Mouse (Mus musculus) myocyte (in vitro differentiated cells): ENCODE data around the gene Cela1. TPM values are rescaled to one million over a fixed set of nuclear protein-coding genes. Genes with fewer than 3 reads are reported as not detected.

Source experiments
- H3K27me3 ChIP-seq: one replicate; pipeline ENCODE4 v1.6.1; 2011; ENCODE audit not compliant: control insufficient read depth, insufficient read depth, insufficient read length
- H3K36me3 ChIP-seq: one replicate; pipeline ENCODE4 v1.6.1; 2011; ENCODE audit not compliant: control insufficient read depth, insufficient read depth
- H3K4me2 ChIP-seq: one replicate; pipeline ENCODE4 v1.6.1; 2011; ENCODE audit warnings: low read depth, control low read depth
- H3K4me3 ChIP-seq: one replicate; pipeline ENCODE4 v1.5.1; 2011; ENCODE audit warnings: mild to moderate bottlenecking, control low read depth, moderate library complexity
- H3K79me2 ChIP-seq: one replicate; pipeline ENCODE4 v1.6.1; 2011; ENCODE audit not compliant: control insufficient read depth, insufficient read depth
- H3ac ChIP-seq: one replicate; pipeline ENCODE4 v1.6.1; 2011; ENCODE audit not compliant: control insufficient read depth, insufficient read length
- CEBPB ChIP-seq: IDR thresholded peaks from 2 replicates; pipeline ENCODE4 v1.6.1; 2011; ENCODE audit warnings: mild to moderate bottlenecking, moderate library complexity; ENCODE audit not compliant: poor library complexity, insufficient read depth, severe bottlenecking
- E2F4 ChIP-seq: IDR thresholded peaks from one replicate; pipeline ENCODE4 v1.6.1; 2011; ENCODE audit warnings: mild to moderate bottlenecking, control low read depth, moderate library complexity; ENCODE audit not compliant: insufficient read depth
- MAX ChIP-seq: IDR thresholded peaks from one replicate; pipeline ENCODE4 v1.6.1; 2011; ENCODE audit warnings: low read depth, mild to moderate bottlenecking, control low read depth
- MYOD1 ChIP-seq, 3 experiments: IDR thresholded peaks; one replicate each; pipeline ENCODE4 v1.6.1; 2011; ENCODE audit warnings: control low read depth in 2 of 3, low read depth in 2 of 3, mild to moderate bottlenecking in 2 of 3, moderate library complexity in 1 of 3; ENCODE audit not compliant: insufficient read length in 2 of 3, control insufficient read depth in 1 of 3
- MYOG ChIP-seq, 3 experiments: IDR thresholded peaks; one replicate each; pipeline ENCODE4 v1.6.1; 2011; ENCODE audit warnings: control low read depth in 2 of 3, low read depth in 2 of 3, mild to moderate bottlenecking in 2 of 3; ENCODE audit not compliant: insufficient read length in 2 of 3, control insufficient read depth in 1 of 3, insufficient read depth in 1 of 3
- POLR2A ChIP-seq: IDR thresholded peaks from one replicate; pipeline ENCODE4 v1.6.1; 2011; ENCODE audit warnings: low read depth, mild to moderate bottlenecking, control low read depth, moderate library complexity; ENCODE audit not compliant: insufficient read length
- POLR2AphosphoS2 ChIP-seq: IDR thresholded peaks from one replicate; pipeline ENCODE4 v1.6.1; 2011; ENCODE audit warnings: low read depth, control low read depth; ENCODE audit not compliant: insufficient read length
- REST ChIP-seq: IDR thresholded peaks from one replicate; pipeline ENCODE4 v1.6.1; 2011; ENCODE audit warnings: mild to moderate bottlenecking, control low read depth, moderate library complexity; ENCODE audit not compliant: insufficient read depth, insufficient read length
- SRF ChIP-seq: IDR thresholded peaks from one replicate; pipeline ENCODE4 v1.6.1; 2011; ENCODE audit warnings: low read depth; ENCODE audit not compliant: control insufficient read depth, insufficient read length
- TCF12 ChIP-seq: IDR thresholded peaks from one replicate; pipeline ENCODE4 v1.6.1; 2011; ENCODE audit warnings: mild to moderate bottlenecking, control low read depth; ENCODE audit not compliant: poor library complexity, insufficient read depth, severe bottlenecking
- TCF3 ChIP-seq: IDR thresholded peaks from one replicate; pipeline ENCODE4 v1.6.1; 2011; ENCODE audit warnings: low read depth, control low read depth; ENCODE audit not compliant: insufficient read length
- USF1 ChIP-seq: IDR thresholded peaks from one replicate; pipeline ENCODE4 v1.6.1; 2011; ENCODE audit warnings: low read depth, mild to moderate bottlenecking, control low read depth, moderate library complexity
- polyA plus RNA-seq: library from polyadenylated mRNA; unstranded; fragments of >200 nt; fragmentation: generic; extraction: Trizol; gene quantifications from one replicate; pipeline ENCODE4 v1.2.1, GENCODE M21; 2012; ENCODE audit warnings: missing spikeins

Cela1 gene
- polyA plus RNA-seq, 1 experiment, result 23.5 TPM

GRCm38 (mm10) chr15:100667420-100667819 lies 20.3 kb downstream of the Cela1 start:
- Histone ChIP-seq H3K4me3 (no peak overlapping the region), H3K36me3 (no peaks in the 10 kb centered on the region), H3K4me2 (no peak overlapping the region), H3ac (no peak overlapping the region), H3K79me2 (no peaks in the 10 kb centered on the region), H3K27me3 (peaks cover 32% of the 10 kb centered on the region)
- TF ChIP-seq SRF, result no peak
- TF ChIP-seq MAX, result no peak
- TF ChIP-seq USF1, result no peak
- no peak for TF ChIP-seq MYOD1 (IDR thresholded peaks at IDR 0.05; ENCODE audit: control insufficient read depth in 1 of 3, insufficient read length in 2 of 3, low read depth in 2 of 3)
- TF ChIP-seq TCF3, result no peak
- no peak for TF ChIP-seq REST
- TF ChIP-seq POLR2AphosphoS2, result no peak
- no peak for TF ChIP-seq TCF12
- no peak for TF ChIP-seq MYOG (IDR thresholded peaks at IDR 0.05; ENCODE audit: control insufficient read depth in 1 of 3, insufficient read depth in 1 of 3, insufficient read length in 2 of 3, low read depth in 2 of 3)
- no peak for TF ChIP-seq CEBPB
- no peak for TF ChIP-seq POLR2A
- no peak for TF ChIP-seq E2F4

DNA sequence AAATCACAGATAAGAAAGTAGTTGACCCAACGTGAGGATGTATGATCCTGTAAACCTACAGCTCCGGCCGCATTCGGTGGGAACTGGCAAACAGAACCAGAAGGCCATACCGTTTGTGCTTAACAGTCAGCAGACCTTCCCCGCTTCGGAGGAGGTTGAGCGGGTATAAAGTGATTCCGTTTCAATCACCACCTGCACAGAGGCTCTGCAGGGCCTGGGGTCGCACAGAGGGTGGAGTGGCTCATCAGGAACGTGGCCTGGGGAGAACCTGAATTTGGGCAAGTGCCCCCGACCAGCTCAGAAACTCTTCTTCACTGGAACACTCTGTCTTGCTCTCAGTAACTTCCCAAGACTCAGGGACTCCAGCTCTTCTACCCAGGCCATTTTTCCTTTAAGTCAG lies 20.9 kb downstream of the Cela1 start:
- no peaks in the 10 kb centered on the region for H3K36me3 ChIP-seq
- H3ac ChIP-seq, result no peak overlapping the region
- peaks cover 32% of the 10 kb centered on the region for H3K27me3 ChIP-seq
- no peak overlapping the region for H3K4me3 ChIP-seq
- no peak for TF ChIP-seq USF1
- TF ChIP-seq MAX, result no peak
- no peak for TF ChIP-seq SRF
- TF ChIP-seq CEBPB, result no peak
- no peak for TF ChIP-seq POLR2AphosphoS2
- no peak for TF ChIP-seq TCF12
- TF ChIP-seq E2F4, result no peak
- TF ChIP-seq REST, result no peak
- no peak for TF ChIP-seq MYOD1 (IDR thresholded peaks at IDR 0.05; ENCODE audit: control insufficient read depth in 1 of 3, insufficient read length in 2 of 3, low read depth in 2 of 3)
- no peak for TF ChIP-seq TCF3
- TF ChIP-seq POLR2A, result no peak
- TF ChIP-seq MYOG (IDR thresholded peaks at IDR 0.05; ENCODE audit: control insufficient read depth in 1 of 3, insufficient read depth in 1 of 3, insufficient read length in 2 of 3, low read depth in 2 of 3), result no peak
- no peaks in the 10 kb centered on the region for H3K79me2 ChIP-seq
- H3K4me2 ChIP-seq, result no peak overlapping the region

DNA sequence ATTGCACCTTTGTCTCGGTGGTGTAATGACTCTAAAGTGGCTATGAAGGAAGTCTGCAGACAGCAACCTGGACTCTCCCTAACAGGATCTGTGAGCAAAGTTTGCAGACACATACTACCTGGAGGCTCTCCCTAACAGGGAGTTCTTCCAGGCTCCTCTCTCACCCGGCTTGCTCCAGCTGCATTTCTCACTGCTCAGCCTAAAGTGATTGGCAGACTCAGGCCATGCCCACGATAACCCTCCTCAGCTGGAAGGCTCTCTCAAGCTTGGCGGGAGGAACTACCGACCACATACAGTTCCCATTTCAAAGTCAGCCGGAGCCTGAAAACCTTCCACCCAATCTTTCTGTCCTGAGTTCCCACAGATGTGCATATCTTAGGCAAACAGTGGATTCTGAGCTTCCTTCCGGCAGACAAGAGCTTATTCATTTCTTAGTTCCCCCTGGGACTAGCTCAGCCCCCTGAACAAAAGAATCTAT lies 21.5 kb downstream of the Cela1 start:
- H3K36me3 ChIP-seq, result no peaks in the 10 kb centered on the region
- no peaks in the 10 kb centered on the region for H3K79me2 ChIP-seq
- H3K27me3 ChIP-seq, result peaks cover 32% of the 10 kb centered on the region
- TF ChIP-seq MYOD1 (IDR thresholded peaks at IDR 0.05; ENCODE audit: control insufficient read depth in 1 of 3, insufficient read length in 2 of 3, low read depth in 2 of 3) (no peak), E2F4 (no peak), SRF (no peak), TCF3 (no peak), TCF12 (no peak), MAX (no peak), MYOG (IDR thresholded peaks at IDR 0.05; ENCODE audit: control insufficient read depth in 1 of 3, insufficient read depth in 1 of 3, insufficient read length in 2 of 3, low read depth in 2 of 3) (no peak), POLR2A (no peak), REST (no peak), CEBPB (no peak), USF1 (no peak), POLR2AphosphoS2 (no peak)
- no peak overlapping the region for H3K4me2 ChIP-seq
- H3K4me3 ChIP-seq, result no peak overlapping the region
- no peak overlapping the region for H3ac ChIP-seq

DNA sequence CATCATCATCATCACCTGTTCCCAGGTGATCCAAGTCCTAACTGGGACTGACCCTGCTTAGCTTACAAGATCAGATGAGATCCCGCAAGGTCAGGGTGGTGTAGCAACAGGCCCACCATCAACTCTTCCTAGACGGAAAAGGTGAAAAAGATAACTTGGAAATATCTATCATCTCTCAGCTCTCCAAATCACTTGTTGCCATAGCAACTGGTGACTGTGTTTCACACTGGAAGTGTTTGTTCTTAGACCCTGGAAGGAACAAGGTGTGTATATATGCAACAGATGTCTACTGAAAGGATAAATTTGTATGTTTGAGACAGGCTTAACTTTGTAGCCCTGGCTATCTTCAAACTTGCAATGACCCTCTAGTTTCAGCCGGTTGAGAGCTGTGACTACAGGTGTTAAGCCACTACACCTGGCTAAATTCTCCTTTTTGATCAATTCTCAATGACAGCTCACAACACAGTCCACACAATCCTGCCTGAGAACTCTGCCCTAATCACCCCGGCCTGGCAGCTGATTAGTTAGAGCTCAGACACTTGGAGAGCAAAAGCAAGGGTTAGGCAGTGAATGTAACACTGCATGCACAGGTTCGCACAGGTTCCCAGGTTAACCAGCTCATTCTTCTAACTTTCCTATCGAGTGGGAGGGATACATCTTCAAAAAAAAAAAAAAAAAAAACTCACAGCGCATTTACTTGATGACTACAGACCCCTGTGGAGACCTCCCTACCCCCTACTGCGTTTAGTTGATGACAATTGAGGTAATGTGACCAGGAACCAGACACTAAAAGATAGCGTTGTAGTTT lies 22.1 kb downstream of the Cela1 start:
- Histone ChIP-seq H3ac (no peak overlapping the region), H3K4me3 (no peak overlapping the region), H3K4me2 (no peak overlapping the region), H3K36me3 (no peaks in the 10 kb centered on the region), H3K79me2 (no peaks in the 10 kb centered on the region), H3K27me3 (peaks cover 32% of the 10 kb centered on the region)
- TF ChIP-seq E2F4 (no peak), USF1 (no peak), SRF (no peak), REST (no peak), POLR2A (no peak), MYOG (IDR thresholded peaks at IDR 0.05; ENCODE audit: control insufficient read depth in 1 of 3, insufficient read depth in 1 of 3, insufficient read length in 2 of 3, low read depth in 2 of 3) (no peak), MAX (no peak), POLR2AphosphoS2 (no peak), CEBPB (no peak), TCF12 (no peak), MYOD1 (IDR thresholded peaks at IDR 0.05; ENCODE audit: control insufficient read depth in 1 of 3, insufficient read length in 2 of 3, low read depth in 2 of 3) (no peak), TCF3 (no peak)
